Mouse (Mus musculus) myocyte (in vitro differentiated cells): ENCODE data around the gene Pola2. TPM values are rescaled to one million over a fixed set of nuclear protein-coding genes. Genes with fewer than 3 reads are reported as not detected.

ENCODE experiments used
- H3K27me3 ChIP-seq: one replicate; pipeline ENCODE4 v1.6.1; 2011; ENCODE audit not compliant: control insufficient read depth, insufficient read depth, insufficient read length
- H3K36me3 ChIP-seq: one replicate; pipeline ENCODE4 v1.6.1; 2011; ENCODE audit not compliant: control insufficient read depth, insufficient read depth
- H3K4me2 ChIP-seq: one replicate; pipeline ENCODE4 v1.6.1; 2011; ENCODE audit warnings: low read depth, control low read depth
- H3K4me3 ChIP-seq: one replicate; pipeline ENCODE4 v1.5.1; 2011; ENCODE audit warnings: mild to moderate bottlenecking, control low read depth, moderate library complexity
- H3K79me2 ChIP-seq: one replicate; pipeline ENCODE4 v1.6.1; 2011; ENCODE audit not compliant: control insufficient read depth, insufficient read depth
- H3ac ChIP-seq: one replicate; pipeline ENCODE4 v1.6.1; 2011; ENCODE audit not compliant: control insufficient read depth, insufficient read length
- CEBPB ChIP-seq: IDR thresholded peaks from 2 replicates; pipeline ENCODE4 v1.6.1; 2011; ENCODE audit warnings: mild to moderate bottlenecking, moderate library complexity; ENCODE audit not compliant: poor library complexity, insufficient read depth, severe bottlenecking
- E2F4 ChIP-seq: IDR thresholded peaks from one replicate; pipeline ENCODE4 v1.6.1; 2011; ENCODE audit warnings: mild to moderate bottlenecking, control low read depth, moderate library complexity; ENCODE audit not compliant: insufficient read depth
- MAX ChIP-seq: IDR thresholded peaks from one replicate; pipeline ENCODE4 v1.6.1; 2011; ENCODE audit warnings: low read depth, mild to moderate bottlenecking, control low read depth
- MYOD1 ChIP-seq, 3 experiments: IDR thresholded peaks; one replicate each; pipeline ENCODE4 v1.6.1; 2011; ENCODE audit warnings: control low read depth in 2 of 3, low read depth in 2 of 3, mild to moderate bottlenecking in 2 of 3, moderate library complexity in 1 of 3; ENCODE audit not compliant: insufficient read length in 2 of 3, control insufficient read depth in 1 of 3
- MYOG ChIP-seq, 3 experiments: IDR thresholded peaks; one replicate each; pipeline ENCODE4 v1.6.1; 2011; ENCODE audit warnings: control low read depth in 2 of 3, low read depth in 2 of 3, mild to moderate bottlenecking in 2 of 3; ENCODE audit not compliant: insufficient read length in 2 of 3, control insufficient read depth in 1 of 3, insufficient read depth in 1 of 3
- POLR2A ChIP-seq: IDR thresholded peaks from one replicate; pipeline ENCODE4 v1.6.1; 2011; ENCODE audit warnings: low read depth, mild to moderate bottlenecking, control low read depth, moderate library complexity; ENCODE audit not compliant: insufficient read length
- POLR2AphosphoS2 ChIP-seq: IDR thresholded peaks from one replicate; pipeline ENCODE4 v1.6.1; 2011; ENCODE audit warnings: low read depth, control low read depth; ENCODE audit not compliant: insufficient read length
- REST ChIP-seq: IDR thresholded peaks from one replicate; pipeline ENCODE4 v1.6.1; 2011; ENCODE audit warnings: mild to moderate bottlenecking, control low read depth, moderate library complexity; ENCODE audit not compliant: insufficient read depth, insufficient read length
- SRF ChIP-seq: IDR thresholded peaks from one replicate; pipeline ENCODE4 v1.6.1; 2011; ENCODE audit warnings: low read depth; ENCODE audit not compliant: control insufficient read depth, insufficient read length
- TCF12 ChIP-seq: IDR thresholded peaks from one replicate; pipeline ENCODE4 v1.6.1; 2011; ENCODE audit warnings: mild to moderate bottlenecking, control low read depth; ENCODE audit not compliant: poor library complexity, insufficient read depth, severe bottlenecking
- TCF3 ChIP-seq: IDR thresholded peaks from one replicate; pipeline ENCODE4 v1.6.1; 2011; ENCODE audit warnings: low read depth, control low read depth; ENCODE audit not compliant: insufficient read length
- USF1 ChIP-seq: IDR thresholded peaks from one replicate; pipeline ENCODE4 v1.6.1; 2011; ENCODE audit warnings: low read depth, mild to moderate bottlenecking, control low read depth, moderate library complexity
- polyA plus RNA-seq: library from polyadenylated mRNA; unstranded; fragments of >200 nt; fragmentation: generic; extraction: Trizol; gene quantifications from one replicate; pipeline ENCODE4 v1.2.1, GENCODE M21; 2012; ENCODE audit warnings: missing spikeins

The Pola2 gene
- polyA plus RNA-seq, 1 experiment, result 11.9 TPM

GRCm38 (mm10) chr19:5952071-5952691 is 11.8 kb downstream of the Pola2 start:
- TF ChIP-seq POLR2A, result no peak
- TF ChIP-seq MYOD1 (IDR thresholded peaks at IDR 0.05; ENCODE audit: control insufficient read depth in 1 of 3, insufficient read length in 2 of 3, low read depth in 2 of 3), result no peak
- TF ChIP-seq CEBPB, result no peak
- no peak for TF ChIP-seq POLR2AphosphoS2
- TF ChIP-seq E2F4, result no peak
- TF ChIP-seq SRF, result no peak
- TF ChIP-seq MAX, result no peak
- Histone ChIP-seq H3K36me3 (peaks cover 3% of the 10 kb centered on the region), H3K4me2 (no peak overlapping the region), H3K79me2 (no peaks in the 10 kb centered on the region), H3K27me3 (no peaks in the 10 kb centered on the region), H3ac (no peak overlapping the region), H3K4me3 (no peak overlapping the region)

- Histone ChIP-seq H3K27me3 (no peaks in the 10 kb centered on the region), H3K4me3 (no peak overlapping the region), H3ac (no peak overlapping the region), H3K36me3 (peaks cover 3% of the 10 kb centered on the region), H3K79me2 (no peaks in the 10 kb centered on the region), H3K4me2 (no peak overlapping the region)
- no peak for TF ChIP-seq MYOD1 (IDR thresholded peaks at IDR 0.05; ENCODE audit: control insufficient read depth in 1 of 3, insufficient read length in 2 of 3, low read depth in 2 of 3)
- no peak for TF ChIP-seq SRF
- no peak for TF ChIP-seq CEBPB
- TF ChIP-seq E2F4, result no peak
- TF ChIP-seq POLR2A, result no peak
- TF ChIP-seq REST, result no peak
- no peak for TF ChIP-seq USF1
- no peak for TF ChIP-seq POLR2AphosphoS2
- no peak for TF ChIP-seq MAX
- TF ChIP-seq MYOG (IDR thresholded peaks at IDR 0.05; ENCODE audit: control insufficient read depth in 1 of 3, insufficient read depth in 1 of 3, insufficient read length in 2 of 3, low read depth in 2 of 3), result no peak
- no peak for TF ChIP-seq TCF12
- no peak for TF ChIP-seq TCF3
Measured at GRCm38 (mm10) chr19:5951631-5952030, 12.4 kb downstream of the Pola2 start.

- TF ChIP-seq CEBPB (no peak), USF1 (no peak), TCF12 (no peak), TCF3 (no peak), MYOG (IDR thresholded peaks at IDR 0.05; ENCODE audit: control insufficient read depth in 1 of 3, insufficient read depth in 1 of 3, insufficient read length in 2 of 3, low read depth in 2 of 3) (no peak), POLR2A (no peak)
- Histone ChIP-seq H3K27me3 (no peaks in the 10 kb centered on the region), H3K4me2 (no peak overlapping the region), H3K4me3 (no peak overlapping the region), H3K36me3 (peaks cover 3% of the 10 kb centered on the region), H3ac (no peak overlapping the region), H3K79me2 (no peaks in the 10 kb centered on the region)
Measured at GRCm38 (mm10) chr19:5950218-5950617, 13.8 kb downstream of the Pola2 start.

- H3K4me3 ChIP-seq, result no peak overlapping the region
- H3ac ChIP-seq, result no peak overlapping the region
- TF ChIP-seq TCF3 (no peak), MYOD1 (IDR thresholded peaks at IDR 0.05; ENCODE audit: control insufficient read depth in 1 of 3, insufficient read length in 2 of 3, low read depth in 2 of 3) (no peak), MYOG (IDR thresholded peaks at IDR 0.05; ENCODE audit: control insufficient read depth in 1 of 3, insufficient read depth in 1 of 3, insufficient read length in 2 of 3, low read depth in 2 of 3) (no peak), POLR2A (no peak), SRF (no peak), MAX (no peak)
- no peaks in the 10 kb centered on the region for H3K79me2 ChIP-seq
- peak overlapping the region; percentile 83 for H3K4me2 ChIP-seq
- H3K36me3 ChIP-seq, result peaks cover 3% of the 10 kb centered on the region
- no peaks in the 10 kb centered on the region for H3K27me3 ChIP-seq
Measured at GRCm38 (mm10) chr19:5945891-5946290, 18.1 kb downstream of the Pola2 start.

- peak overlapping the region; percentile 83 for H3K4me2 ChIP-seq
- H3ac ChIP-seq, result no peak overlapping the region
- TF ChIP-seq E2F4 (no peak), CEBPB (peak; percentile 87), MAX (no peak), POLR2A (peak; percentile 25), TCF3 (peak; percentile 1), POLR2AphosphoS2 (no peak), MYOD1 (IDR thresholded peaks at IDR 0.05; ENCODE audit: control insufficient read depth in 1 of 3, insufficient read length in 2 of 3, low read depth in 2 of 3) (peak in 1 of 3 experiments; percentile 40), SRF (no peak), TCF12 (no peak), MYOG (IDR thresholded peaks at IDR 0.05; ENCODE audit: control insufficient read depth in 1 of 3, insufficient read depth in 1 of 3, insufficient read length in 2 of 3, low read depth in 2 of 3) (peak in 1 of 3 experiments; percentile 70), USF1 (no peak), REST (no peak)
- H3K4me3 ChIP-seq, result no peak overlapping the region
- peaks cover 3% of the 10 kb centered on the region for H3K36me3 ChIP-seq
- no peaks in the 10 kb centered on the region for H3K79me2 ChIP-seq
- H3K27me3 ChIP-seq, result no peaks in the 10 kb centered on the region
Measured at GRCm38 (mm10) chr19:5945027-5945426, 19.0 kb downstream of the Pola2 start.
